Mouse (Mus musculus): ENCODE results near the gene Chil1.

Chil1 gene

DNA sequence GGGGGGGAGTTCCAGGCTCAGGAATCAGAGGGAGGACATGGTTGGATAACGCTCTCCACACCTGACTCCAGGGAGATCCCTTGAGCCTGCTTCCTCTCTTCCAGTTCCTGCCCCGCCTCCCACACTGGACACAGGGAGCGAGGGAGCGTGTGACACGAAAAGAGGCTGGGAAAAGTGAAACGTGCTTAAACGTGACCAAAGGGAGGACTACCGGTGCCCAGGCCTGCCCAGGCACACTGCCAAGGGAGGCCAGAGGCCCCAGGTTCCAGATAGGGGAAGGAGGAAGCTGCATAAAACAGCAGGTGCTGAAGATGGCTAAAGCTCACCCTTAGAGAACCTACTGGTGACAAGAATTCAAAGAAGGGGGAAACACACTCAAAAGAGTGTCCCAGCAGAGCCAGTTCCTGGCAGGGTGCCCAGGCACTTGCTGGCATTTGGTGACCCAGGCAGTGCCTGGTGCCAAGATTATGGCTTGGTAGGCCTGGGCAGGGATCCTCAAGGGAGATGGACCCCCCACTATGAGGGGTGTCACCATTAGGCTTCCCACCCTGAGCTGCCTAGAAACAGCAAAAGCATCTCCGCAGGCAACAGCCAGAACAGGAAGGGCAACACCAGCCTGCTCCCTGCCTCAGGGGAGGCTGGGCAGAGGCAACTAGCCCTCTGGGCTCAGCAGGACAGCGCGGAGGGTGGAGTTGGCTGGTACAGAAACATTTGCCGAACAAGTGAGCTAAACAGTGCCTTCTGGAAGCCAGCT is 51.0 kb downstream of the Chil1 start:
- peak; percentile 67 for DNase-seq

DNA sequence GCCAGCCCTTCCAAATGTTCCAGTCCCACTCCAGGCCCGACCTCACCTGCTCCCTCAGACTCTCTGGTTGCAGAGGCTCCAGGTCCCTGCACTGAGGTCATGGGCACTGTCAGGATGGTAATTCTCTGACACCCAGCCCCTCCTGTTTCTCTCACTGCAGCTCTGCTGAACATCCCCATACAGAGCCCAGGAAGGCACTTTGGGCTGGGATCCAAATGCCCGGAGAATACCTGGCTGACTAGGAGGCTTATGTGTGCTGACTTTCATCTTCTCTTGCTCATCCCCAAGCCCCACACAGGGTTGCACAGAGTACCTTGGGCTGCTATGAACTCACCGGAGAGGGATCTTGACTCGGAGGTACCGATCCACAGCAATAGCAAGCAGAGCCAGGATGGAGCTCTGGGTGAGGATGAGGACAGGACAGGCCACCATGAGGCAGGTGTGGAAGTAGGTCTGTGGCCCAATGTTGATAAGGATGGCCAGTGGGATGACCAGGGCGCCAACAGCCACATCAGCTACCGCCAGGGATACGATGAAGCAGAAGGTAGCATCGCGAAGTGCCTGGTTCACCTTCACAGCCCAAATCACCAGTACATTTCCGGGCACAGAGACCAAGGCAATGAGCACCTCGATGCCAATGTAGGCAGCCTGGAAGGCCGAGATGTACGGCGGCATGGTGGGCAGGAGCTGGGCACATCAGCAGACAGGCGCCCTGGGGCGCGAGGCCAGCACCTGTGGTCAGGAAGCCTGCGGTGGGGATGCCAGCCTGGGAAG is 51.9 kb downstream of the Chil1 start:
- no peak for DNase-seq

DNA sequence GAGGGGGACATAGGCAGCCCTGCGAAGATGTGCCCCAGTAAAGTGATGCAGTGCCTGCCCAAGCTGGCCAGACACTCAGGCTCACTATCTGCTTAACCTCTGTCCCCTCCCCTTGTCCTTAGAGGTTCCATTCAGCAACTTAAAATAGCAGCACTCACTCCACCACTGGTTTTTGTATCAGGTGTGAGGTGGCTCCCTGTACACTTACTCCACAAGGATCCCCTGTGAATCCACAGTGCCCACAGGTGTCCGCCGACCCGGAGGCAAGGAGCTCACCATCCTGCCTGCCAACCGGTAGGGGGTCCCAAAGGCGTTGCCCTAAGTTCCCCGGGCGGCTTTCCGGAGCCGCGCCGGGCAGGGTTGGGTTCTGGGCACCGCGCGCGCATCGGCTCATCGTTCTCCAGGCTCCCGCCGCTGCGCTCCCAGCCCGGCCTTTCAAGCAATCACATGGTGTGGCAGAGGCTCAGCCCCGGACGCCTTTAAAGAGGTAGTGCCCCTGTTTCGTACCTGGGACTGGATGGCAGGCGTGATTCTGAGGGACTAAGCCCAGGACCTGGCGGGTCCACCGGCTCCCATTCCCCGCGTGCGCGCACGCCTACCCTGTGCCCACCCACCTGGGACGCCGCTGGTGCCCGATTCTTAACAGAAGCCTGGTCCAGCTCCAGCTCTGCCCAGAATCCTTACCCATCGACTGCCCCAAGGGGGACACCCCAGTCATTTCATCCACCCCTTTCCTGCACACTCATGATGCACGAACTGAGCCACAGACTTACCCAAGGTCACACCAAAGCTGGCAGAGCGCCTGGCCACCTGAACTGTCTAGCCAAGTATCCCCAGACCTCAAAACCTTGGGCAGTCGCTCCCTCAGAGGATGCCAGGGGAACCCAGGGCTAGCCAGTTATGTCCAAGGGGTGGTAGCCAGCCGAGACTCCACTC is 52.7 kb downstream of the Chil1 start:
- DNase-seq: peak; percentile 57

DNA sequence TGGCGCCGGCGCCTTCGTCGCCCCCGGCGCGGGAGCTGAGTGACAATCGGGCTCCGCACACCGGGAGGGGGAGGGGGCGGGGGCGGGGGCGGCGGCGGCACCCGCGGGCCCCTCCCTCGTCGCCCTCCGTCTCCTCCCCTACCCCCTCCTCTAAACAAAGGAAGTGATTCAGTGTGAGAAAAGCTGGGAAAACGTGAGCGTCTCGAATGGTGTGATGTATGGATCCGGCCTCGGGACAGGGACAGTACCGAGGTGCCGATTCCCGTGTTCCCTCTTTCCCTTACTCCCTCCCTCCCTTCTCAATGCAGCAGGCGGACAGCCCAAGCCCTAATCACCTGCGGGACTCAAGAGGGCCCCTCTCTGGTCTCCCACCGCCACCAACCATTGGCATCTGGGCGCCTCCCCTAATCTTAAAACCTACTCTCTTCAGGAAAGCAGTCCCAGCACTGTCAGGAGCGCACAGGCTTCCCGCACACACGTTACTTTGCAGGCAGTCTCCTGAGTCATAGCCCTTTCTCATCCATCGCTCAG is 53.5 kb downstream of the Chil1 start, which contains the start of gene Adora1:
Gene Adora1, minus strand, starts transcription at position 41 of the 531 bp plus-strand sequence.
- DNase-seq: no peak

DNA sequence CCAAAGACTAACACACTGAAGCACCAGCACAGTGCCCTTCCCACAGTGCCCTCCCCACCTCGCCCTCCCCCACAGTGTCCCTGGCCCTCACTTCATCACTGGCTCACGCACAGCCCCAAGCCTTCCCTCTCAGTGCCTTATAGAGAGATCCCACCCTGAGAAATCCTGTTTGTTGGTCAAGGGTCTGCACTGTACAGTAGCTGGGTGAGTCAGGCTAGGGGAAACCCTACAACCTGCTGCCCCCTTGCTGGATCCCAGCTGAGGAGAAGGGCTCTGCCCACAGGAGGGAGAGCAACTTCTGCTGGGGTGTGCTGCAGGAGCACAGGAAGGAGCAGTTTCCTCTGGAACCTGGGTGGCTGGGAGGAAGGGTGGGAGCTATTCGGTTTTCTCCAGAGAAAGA is 54.2 kb downstream of the Chil1 start:
- DNase-seq: no peak

DNA sequence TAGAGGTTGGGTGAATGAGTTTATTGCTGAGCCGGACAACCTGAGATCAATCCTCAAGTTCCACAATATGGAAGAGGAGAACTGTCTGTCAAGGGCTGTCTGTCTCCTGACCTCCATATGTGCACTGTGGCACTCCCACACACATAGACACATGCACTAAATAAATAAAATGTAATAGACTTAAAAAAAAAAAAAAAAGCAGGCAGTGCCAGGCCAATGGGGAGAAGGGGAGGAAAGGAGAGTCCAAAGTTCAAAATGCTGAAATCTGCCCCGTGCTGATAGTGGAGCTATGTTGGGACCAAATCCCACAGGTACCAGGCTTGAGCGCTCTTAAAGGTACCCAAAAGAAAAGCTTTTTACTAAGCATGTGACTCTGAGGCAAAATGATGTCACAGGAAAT is 55.5 kb downstream of the Chil1 start:
- DNase-seq: no peak
